Mouse (Mus musculus) heart, embryonic 11.5 days (tissue): ENCODE results near the gene Mkln1. TPM values are rescaled to one million over a fixed set of nuclear protein-coding genes. Genes with fewer than 3 reads are reported as not detected.

Source experiments
- ATAC-seq: fragments of 200-750 bp; cut with Nextera tagmentation; replicated peaks from 2 replicates; pipeline ENCODE4 v1.8.0; 2017; ENCODE audit warnings: moderate library complexity; ENCODE audit not compliant: insufficient number of reproducible peaks, low FRiP score, low TSS enrichment
- H3K27ac ChIP-seq: fragments of 300-500 bp; sonication (generic); 2 replicates; pipeline ENCODE4 v1.5.1; 2014; ENCODE audit warnings: mild to moderate bottlenecking, low read depth, low read length
- H3K27me3 ChIP-seq: fragments of 300-500 bp; sonication (generic); 2 replicates; pipeline ENCODE4 v1.6.1; 2014; ENCODE audit warnings: mild to moderate bottlenecking, low read length, mixed read lengths; ENCODE audit not compliant: control insufficient read depth, insufficient read depth
- H3K36me3 ChIP-seq: fragments of 300-500 bp; sonication (generic); 2 replicates; pipeline ENCODE4 v1.6.1; 2014; ENCODE audit warnings: mild to moderate bottlenecking, low read length, moderate library complexity, mixed read lengths; ENCODE audit not compliant: control insufficient read depth, insufficient read depth
- H3K4me1 ChIP-seq: fragments of 300-500 bp; sonication (generic); 2 replicates; pipeline ENCODE4 v1.6.1; 2014; ENCODE audit warnings: low read length; ENCODE audit not compliant: control insufficient read depth, insufficient read depth
- H3K4me2 ChIP-seq: fragments of 300-500 bp; sonication (generic); 2 replicates; pipeline ENCODE4 v1.6.1; 2014; ENCODE audit warnings: mild to moderate bottlenecking, moderate library complexity
- H3K4me3 ChIP-seq: fragments of 300-500 bp; sonication (generic); 2 replicates; pipeline ENCODE4 v1.5.1; 2014; ENCODE audit warnings: low read depth, low read length
- H3K9ac ChIP-seq: fragments of 300-500 bp; sonication (generic); 2 replicates; pipeline ENCODE4 v1.6.1; 2014; ENCODE audit warnings: mild to moderate bottlenecking, low read depth, low read length, moderate library complexity
- H3K9me3 ChIP-seq: fragments of 300-500 bp; sonication (generic); replicated peaks from 2 replicates; pipeline ENCODE4 v1.6.1; 2016; ENCODE audit warnings: low read length; ENCODE audit not compliant: control insufficient read depth
- WGBS: fragments of 180-500 bp; shearing (Covaris S2); extraction: QIAGEN DNeasy Blood & Tissue Kit; methylation state at CpG from one replicate; pipeline ENCODE4 v1.1.7; 2014; ENCODE audit not compliant: insufficient replicate concordance; 5-methylcytosine and 5-hydroxymethylcytosine counted together
- polyA plus RNA-seq: library from polyadenylated mRNA; unstranded; fragments of >200 nt; fragmentation: Nextera tagmentation; extraction: Ambion mirVana; gene quantifications from 2 replicates; pipeline ENCODE4 v1.2.1, GENCODE M21; 2014

Gene Mkln1
- polyA plus RNA-seq, 1 experiment from 2014 or later: 220 TPM

DNA sequence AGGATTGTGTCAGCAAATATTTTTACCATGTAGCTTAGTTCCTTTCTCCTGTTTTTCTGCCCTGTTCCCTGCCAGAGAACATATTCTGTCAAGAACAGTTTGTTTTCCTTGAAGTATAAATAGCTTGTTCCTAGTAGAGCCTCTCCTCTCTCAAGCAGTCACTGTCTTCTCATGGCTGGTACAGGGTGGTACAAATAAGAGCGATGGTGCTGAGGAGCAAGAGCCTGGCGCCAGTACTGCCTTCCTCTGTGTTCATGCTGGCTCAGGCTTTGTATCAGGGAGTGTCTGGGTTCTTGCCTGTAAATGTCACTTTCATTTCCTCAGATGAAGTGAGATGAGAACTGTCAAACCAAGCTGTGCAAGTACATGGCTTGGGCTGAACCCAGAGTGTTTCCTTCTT is 104.1 kb downstream of the Mkln1 start:
- Histone ChIP-seq H3K9me3 (no peaks in the 10 kb centered on the region), H3K4me3 (no peak overlapping the region), H3K4me2 (no peak overlapping the region), H3K27me3 (no peaks in the 10 kb centered on the region), H3K4me1 (no peaks in the 10 kb centered on the region), H3K27ac (no peak overlapping the region), H3K36me3 (peaks cover 11% of the 10 kb centered on the region), H3K9ac (no peak overlapping the region)
- 93% methylated on average over 2 of the region's 2 CpGs for WGBS
- ATAC-seq: no peak

DNA sequence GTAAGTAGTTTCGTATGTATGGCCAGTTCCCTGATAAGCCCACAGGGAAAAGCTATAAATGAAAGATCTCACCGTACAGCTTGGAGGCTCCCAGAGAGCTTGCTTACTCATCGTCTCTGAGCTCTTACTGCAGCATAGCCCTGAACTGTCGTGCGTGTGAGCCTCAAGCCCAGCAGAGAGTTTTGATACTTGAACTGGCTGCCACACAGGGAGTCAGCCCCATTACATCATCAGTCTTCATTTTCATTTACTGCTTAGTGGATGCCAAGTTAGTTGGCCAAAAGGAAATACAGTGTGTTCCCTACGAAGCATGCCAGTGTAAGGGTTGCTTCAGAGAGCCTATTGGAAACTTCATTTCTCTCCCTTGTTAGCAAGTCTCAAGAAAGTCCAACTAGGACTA is 115.2 kb downstream of the Mkln1 start:
- ATAC-seq: no peak
- H3K4me1 ChIP-seq: peaks cover 13% of the 10 kb centered on the region
- no peak overlapping the region for H3K9ac ChIP-seq
- no peak overlapping the region for H3K4me3 ChIP-seq
- no peaks in the 10 kb centered on the region for H3K27me3 ChIP-seq
- H3K4me2 ChIP-seq: no peak overlapping the region
- no peaks in the 10 kb centered on the region for H3K36me3 ChIP-seq
- H3K27ac ChIP-seq: no peak overlapping the region
- WGBS: 63% methylated on average over 6 of the region's 6 CpGs
- H3K9me3 ChIP-seq: no peaks in the 10 kb centered on the region

DNA sequence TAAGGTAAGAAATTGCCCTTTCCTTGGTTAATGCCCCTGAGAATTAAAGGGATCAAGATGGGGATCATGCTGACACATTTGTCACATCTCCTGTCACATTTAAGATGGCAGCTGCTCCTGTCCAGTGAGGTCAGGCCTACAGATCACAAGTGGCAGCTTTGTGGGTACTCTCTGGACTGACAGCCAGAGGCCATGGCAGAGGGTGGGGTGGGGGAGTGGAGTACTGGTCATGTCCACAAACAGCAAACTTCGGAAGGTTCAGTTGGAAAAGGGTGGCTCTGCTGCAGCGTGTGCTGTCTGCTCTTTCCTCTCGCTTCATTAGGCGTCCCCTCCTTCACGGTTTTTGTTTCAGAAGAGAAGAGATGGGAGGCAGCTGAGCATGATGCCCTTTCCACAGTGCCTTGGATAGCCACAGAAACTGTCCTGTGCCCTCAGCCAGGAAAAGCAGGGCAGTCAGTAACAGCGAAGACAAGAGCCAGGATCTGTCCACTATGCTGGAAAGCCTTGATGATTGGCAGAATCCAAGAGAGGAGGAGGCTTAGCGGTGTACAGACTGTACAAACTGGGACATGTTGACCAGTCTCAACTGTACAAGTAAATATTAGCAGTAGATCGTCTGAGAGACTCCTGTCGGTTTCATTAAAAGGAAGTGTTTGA is 119.3 kb downstream of the Mkln1 start:
- H3K4me3 ChIP-seq: no peak overlapping the region
- H3K27me3 ChIP-seq: no peaks in the 10 kb centered on the region
- H3K9ac ChIP-seq: no peak overlapping the region
- WGBS: 68% methylated on average over 9 of the region's 9 CpGs
- no peaks in the 10 kb centered on the region for H3K9me3 ChIP-seq
- H3K36me3 ChIP-seq: no peaks in the 10 kb centered on the region
- H3K4me1 ChIP-seq: peaks cover 13% of the 10 kb centered on the region
- ATAC-seq: no peak
- H3K27ac ChIP-seq: peak overlapping the region; percentile 63
- H3K4me2 ChIP-seq: no peak overlapping the region

DNA sequence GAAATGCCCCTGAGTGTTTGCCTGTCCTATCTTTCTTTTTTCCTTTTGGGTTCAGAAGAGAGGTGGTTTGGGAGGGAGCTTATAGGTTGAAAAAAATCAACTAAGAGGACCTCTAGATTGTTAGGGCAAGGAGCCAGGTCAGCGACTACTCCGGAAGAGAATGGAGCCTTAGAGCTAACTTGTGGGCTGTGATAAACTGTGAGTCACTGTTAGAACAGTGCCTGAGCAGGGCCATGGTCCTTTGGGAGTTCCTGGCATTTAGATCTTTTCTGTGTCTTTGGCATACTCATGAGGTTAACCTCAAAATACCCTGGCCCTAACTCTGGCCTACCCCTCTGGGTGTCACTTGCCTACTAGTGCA is 119.8 kb downstream of the Mkln1 start:
- Histone ChIP-seq H3K36me3 (no peaks in the 10 kb centered on the region), H3K4me2 (no peak overlapping the region), H3K9me3 (no peaks in the 10 kb centered on the region), H3K27ac (peak overlapping the region; percentile 63), H3K27me3 (no peaks in the 10 kb centered on the region), H3K4me3 (no peak overlapping the region), H3K9ac (no peak overlapping the region), H3K4me1 (peaks cover 13% of the 10 kb centered on the region)
- 50% methylated on average over 2 of the region's 2 CpGs for WGBS
- no peak for ATAC-seq

DNA sequence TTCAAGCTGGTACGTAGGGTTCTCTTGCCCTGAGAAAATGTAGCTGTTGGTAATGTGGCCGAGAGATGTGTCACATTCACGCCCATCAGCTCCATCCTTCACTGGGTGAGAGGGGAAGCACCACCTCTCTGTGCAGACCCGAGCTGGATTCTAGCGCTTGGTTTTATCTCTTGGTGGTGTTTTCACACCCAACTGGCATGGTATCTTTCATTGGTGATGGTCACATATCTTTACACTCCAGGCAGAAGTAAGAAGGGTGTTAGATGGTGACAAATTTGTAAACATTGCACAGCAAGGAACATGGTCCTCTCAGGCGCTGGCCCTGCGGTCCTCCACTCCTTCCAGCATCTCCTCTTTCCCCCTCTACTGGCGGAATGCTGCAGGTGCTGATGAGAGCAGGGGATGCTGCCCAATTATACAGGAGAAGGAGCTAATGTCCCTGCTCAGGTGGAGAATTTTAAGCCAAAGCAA is 120.5 kb downstream of the Mkln1 start:
- Histone ChIP-seq H3K27ac (no peak overlapping the region), H3K4me3 (no peak overlapping the region), H3K9ac (no peak overlapping the region), H3K4me1 (peaks cover 13% of the 10 kb centered on the region), H3K36me3 (no peaks in the 10 kb centered on the region), H3K27me3 (no peaks in the 10 kb centered on the region), H3K9me3 (no peaks in the 10 kb centered on the region), H3K4me2 (no peak overlapping the region)
- 51% methylated on average over 8 of the region's 8 CpGs for WGBS
- no peak for ATAC-seq

DNA sequence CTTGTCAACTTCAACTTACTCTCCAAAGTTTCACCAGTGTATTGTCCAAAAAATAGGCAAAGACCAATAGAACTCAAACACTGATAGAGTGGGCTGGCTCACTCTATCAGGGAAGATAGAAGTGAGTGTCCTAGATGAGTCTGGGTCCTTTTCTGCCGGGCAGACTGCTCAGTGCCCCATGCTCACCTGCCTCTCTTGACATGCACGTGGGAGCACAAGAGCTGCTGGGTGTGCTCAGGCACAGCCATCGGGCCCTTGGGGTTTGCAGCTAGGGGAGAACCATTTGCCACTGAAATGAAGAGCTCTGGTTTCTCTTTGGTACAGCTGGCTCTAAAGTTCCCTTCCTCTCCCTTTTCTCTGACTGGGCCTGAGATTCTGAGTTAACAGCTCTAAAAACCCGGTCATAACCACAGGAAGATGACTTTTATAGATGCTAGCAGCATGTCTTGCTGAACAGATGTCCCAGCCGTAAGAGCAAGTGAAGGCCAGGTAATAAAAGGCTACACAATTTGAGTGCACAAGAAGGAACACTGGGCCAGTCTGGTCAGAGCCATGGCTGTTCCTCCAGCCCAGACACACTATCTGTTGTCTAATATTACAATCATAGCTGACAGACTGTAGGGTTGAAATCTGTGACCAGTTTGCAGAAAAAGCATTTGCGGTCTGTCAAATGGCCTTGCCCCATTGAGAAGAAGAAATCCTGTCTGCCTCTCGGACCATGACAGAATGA is 122.1 kb downstream of the Mkln1 start:
- Histone ChIP-seq H3K36me3 (no peaks in the 10 kb centered on the region), H3K4me3 (no peak overlapping the region)
- WGBS: 69% methylated on average over 7 of the region's 7 CpGs

DNA sequence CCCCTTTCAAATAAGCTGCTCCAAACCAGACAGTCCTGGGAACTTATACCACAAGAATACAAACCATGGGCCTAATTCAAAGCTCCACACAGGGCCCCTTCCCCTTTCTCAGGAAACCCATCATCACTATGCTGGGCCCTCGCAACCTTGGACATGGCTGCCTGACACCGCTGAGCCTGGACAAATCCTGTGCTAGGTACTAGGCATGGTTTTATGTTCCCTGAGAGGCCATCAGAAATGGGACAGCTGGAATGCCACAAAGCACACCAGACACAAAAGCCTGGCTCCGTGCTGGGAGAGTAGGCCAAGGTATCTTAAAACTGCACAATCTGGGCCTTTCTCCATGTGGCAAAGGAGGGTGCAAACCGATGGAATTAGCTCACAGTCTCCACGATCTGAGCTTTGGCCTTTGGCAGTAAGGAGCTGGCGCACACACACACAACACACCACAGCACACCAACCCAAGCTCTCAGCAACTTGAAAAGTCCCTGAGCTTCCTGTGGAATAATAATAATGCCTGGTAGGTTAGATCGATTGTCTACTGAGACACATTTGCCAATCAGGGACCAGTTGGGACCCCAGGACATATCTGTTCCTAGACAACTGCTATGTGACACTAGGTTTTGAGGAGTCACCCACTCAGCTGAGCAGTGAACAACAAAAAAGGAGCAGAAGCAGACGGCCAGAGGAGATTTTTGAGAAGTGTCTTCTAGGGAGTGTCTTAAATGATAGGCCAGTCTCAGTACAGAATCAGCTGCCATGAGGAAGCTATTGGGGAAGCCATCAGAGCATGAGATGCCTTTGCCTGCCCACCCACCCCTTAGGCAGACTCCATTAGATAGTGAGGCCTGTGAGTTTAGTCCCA is 123.2 kb downstream of the Mkln1 start:
- H3K4me2 ChIP-seq: no peak overlapping the region
- H3K27me3 ChIP-seq: no peaks in the 10 kb centered on the region
- no peaks in the 10 kb centered on the region for H3K9me3 ChIP-seq
- H3K4me1 ChIP-seq: peaks cover 13% of the 10 kb centered on the region
- no peaks in the 10 kb centered on the region for H3K36me3 ChIP-seq
- H3K27ac ChIP-seq: no peak overlapping the region
- WGBS: 82% methylated on average over 8 of the region's 8 CpGs
- H3K4me3 ChIP-seq: no peak overlapping the region
- ATAC-seq: no peak
- no peak overlapping the region for H3K9ac ChIP-seq

More for the DNA sequence above, 122.1 kb downstream of the Mkln1 start:
- Histone ChIP-seq H3K4me2 (no peak overlapping the region), H3K4me1 (peaks cover 13% of the 10 kb centered on the region), H3K27ac (no peak overlapping the region), H3K9ac (no peak overlapping the region), H3K9me3 (no peaks in the 10 kb centered on the region), H3K27me3 (no peaks in the 10 kb centered on the region)
- no peak for ATAC-seq

DNA sequence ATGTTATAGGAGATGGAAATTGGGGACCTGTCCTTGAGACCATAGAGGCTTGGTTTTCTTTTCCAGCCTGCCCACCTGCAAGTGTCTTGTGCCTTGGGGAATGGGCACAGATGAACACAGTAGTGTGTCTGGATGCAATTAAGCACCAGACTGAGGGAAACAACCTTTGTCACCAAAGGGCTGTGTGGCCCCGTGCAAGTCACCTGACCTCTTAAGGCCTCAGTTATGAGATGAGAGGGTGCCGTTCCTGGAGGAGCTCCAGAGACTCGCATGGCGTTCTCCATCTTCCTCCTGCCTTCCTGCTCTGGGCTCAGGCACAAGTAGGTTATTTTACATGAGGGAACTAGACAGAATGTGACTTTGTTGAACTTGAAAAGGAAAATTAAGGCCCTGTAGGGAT is 123.9 kb downstream of the Mkln1 start:
- Histone ChIP-seq H3K4me1 (peaks cover 9% of the 10 kb centered on the region), H3K36me3 (no peaks in the 10 kb centered on the region), H3K27ac (no peak overlapping the region), H3K9ac (no peak overlapping the region), H3K27me3 (no peaks in the 10 kb centered on the region), H3K4me3 (no peak overlapping the region), H3K4me2 (no peak overlapping the region), H3K9me3 (no peaks in the 10 kb centered on the region)
- no peak for ATAC-seq
- 82% methylated on average over 4 of the region's 4 CpGs for WGBS
